Mouse (Mus musculus) thymus, adult 2 months (tissue): ENCODE data around the gene BC004004.

Source experiments
- CTCF ChIP-seq: fragments of 200-500 bp; IDR thresholded peaks from 2 replicates; pipeline ENCODE4 v1.5.1; 2012; ENCODE audit warnings: mild to moderate bottlenecking, control low read depth, low read length, moderate library complexity, borderline replicate concordance; ENCODE audit not compliant: control insufficient read depth, poor library complexity, insufficient read depth; ENCODE audit errors: extremely low read depth
- POLR2A ChIP-seq: fragments of 200-500 bp; IDR thresholded peaks from 2 replicates; pipeline ENCODE4 v1.6.1; 2012; ENCODE audit warnings: mild to moderate bottlenecking, low read length, control low read depth, moderate library complexity; ENCODE audit not compliant: control insufficient read depth, poor library complexity, insufficient read depth; ENCODE audit errors: extremely low read depth

GRCm38 (mm10) chr17:29281541-29281940, 13.0 kb downstream of the BC004004 start:
- TF ChIP-seq POLR2A (no peak), CTCF (no peak)
